In the genomic region with DNA sequence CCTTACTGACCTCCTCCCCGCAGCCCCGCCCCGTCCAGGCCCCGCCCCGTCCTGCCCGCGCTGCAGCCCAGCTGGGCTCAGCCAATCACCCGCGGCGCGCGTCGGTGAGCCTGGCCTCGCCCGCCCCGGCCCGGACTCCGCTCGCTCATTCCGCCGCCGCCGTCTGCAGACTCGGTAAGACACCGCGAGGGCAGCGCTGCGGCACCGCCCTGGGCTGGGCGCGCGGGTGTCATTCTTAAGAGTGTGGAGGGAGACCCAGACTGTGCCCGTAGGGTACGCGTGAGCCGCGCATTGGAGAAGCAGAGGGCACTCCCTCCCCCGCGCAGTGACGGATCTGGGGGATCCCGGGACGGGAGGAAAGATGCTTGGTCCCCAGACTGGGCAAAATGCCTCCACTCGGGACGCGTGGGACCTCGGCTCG, we compare ENCODE assay signal across 8 mouse cellular contexts. TPM values are rescaled to one million over a fixed set of nuclear protein-coding genes. Genes with fewer than 3 reads are reported as not detected.
DNase-seq lines count a peak whose midpoint lies in the region; ATAC-seq and TF ChIP-seq lines count a peak whose summit lies in the region.

No protein-coding gene starts in this region.

- peak overlapping the region; percentile 7; the same call in 1 of the 2 replicates for H3K27ac ChIP-seq in embryonic facial prominence, embryonic 10.5 days (replicated peaks)
- H3K27ac ChIP-seq in intestine, postnatal 0 days (ENCODE audit: low read depth, low read length): peak overlapping the region; percentile 92
- H3K27ac ChIP-seq in limb, embryonic 15.5 days: peak overlapping the region; percentile 59; the same call in 1 of the 2 replicates
- H3K27ac ChIP-seq in midbrain, embryonic 16.5 days (ENCODE audit: low read length): peak overlapping the region; percentile 50; the same call in 1 of the 2 replicates

- H3K9me3 ChIP-seq in embryonic facial prominence, embryonic 10.5 days: no peaks in the 10 kb centered on the region
- H3K9me3 ChIP-seq in intestine, postnatal 0 days (ENCODE audit: control insufficient read depth): no peaks in the 10 kb centered on the region
- no peaks in the 10 kb centered on the region for H3K9me3 ChIP-seq in limb, embryonic 15.5 days
- no peaks in the 10 kb centered on the region for H3K9me3 ChIP-seq in midbrain, embryonic 16.5 days (replicated peaks; ENCODE audit: control insufficient read depth, low read length, poor library complexity, severe bottlenecking)

- peaks cover 44% of the 10 kb centered on the region for H3K4me1 ChIP-seq in embryonic facial prominence, embryonic 10.5 days
- H3K4me1 ChIP-seq in intestine, postnatal 0 days (replicated peaks; ENCODE audit: control insufficient read depth, insufficient read depth, low read length): peaks cover 23% of the 10 kb centered on the region
- peaks cover 40% of the 10 kb centered on the region for H3K4me1 ChIP-seq in limb, embryonic 15.5 days
- peaks cover 32% of the 10 kb centered on the region for H3K4me1 ChIP-seq in midbrain, embryonic 16.5 days (ENCODE audit: control insufficient read depth, insufficient read depth, low read length)

- TF ChIP-seq CTCF in intestine, postnatal 0 days (IDR thresholded peaks at IDR 0.05; ENCODE audit: low read depth): no peak

- peak; percentile 85 for DNase-seq in 3134 (ENCODE audit: extremely low read depth, insufficient read length, low spot score)
- DNase-seq in adrenal gland, postnatal 14 days: peak; percentile 96
- peak; percentile 89 for DNase-seq in embryonic facial prominence, embryonic 10.5 days (ENCODE audit: low spot score)
- peak; percentile 88 to 89 for DNase-seq in spleen, postnatal 14 days (ENCODE audit: low spot score in 2 of 2)

- WGBS in embryonic facial prominence, embryonic 10.5 days: 2% methylated on average over 47 of the region's 47 CpGs
- 1% methylated on average over 47 of the region's 47 CpGs for WGBS in intestine, postnatal 0 days
- WGBS in limb, embryonic 15.5 days: under 1% methylated on average over 43 of the region's 47 CpGs
- 1% methylated on average over 46 of the region's 47 CpGs for WGBS in midbrain, embryonic 16.5 days

- H3K27me3 ChIP-seq in embryonic facial prominence, embryonic 10.5 days (replicated peaks; ENCODE audit: low read depth, poor library complexity, severe bottlenecking): peaks cover 80% of the 10 kb centered on the region
- no peaks in the 10 kb centered on the region for H3K27me3 ChIP-seq in intestine, postnatal 0 days (replicated peaks; ENCODE audit: control insufficient read depth, insufficient read depth, low read length)
- peaks cover 17% of the 10 kb centered on the region for H3K27me3 ChIP-seq in limb, embryonic 15.5 days
- H3K27me3 ChIP-seq in midbrain, embryonic 16.5 days (ENCODE audit: control insufficient read depth, insufficient read depth, low read depth, low read length): peaks cover 20% of the 10 kb centered on the region

- H3K36me3 ChIP-seq in embryonic facial prominence, embryonic 10.5 days (replicated peaks): no peaks in the 10 kb centered on the region
- no peaks in the 10 kb centered on the region for H3K36me3 ChIP-seq in intestine, postnatal 0 days (ENCODE audit: control insufficient read depth, insufficient read depth)
- no peaks in the 10 kb centered on the region for H3K36me3 ChIP-seq in limb, embryonic 15.5 days
- H3K36me3 ChIP-seq in midbrain, embryonic 16.5 days (ENCODE audit: control insufficient read depth, insufficient read depth, low read length): no peaks in the 10 kb centered on the region

- peak overlapping the region; percentile 86 for H3K9ac ChIP-seq in intestine, postnatal 0 days (ENCODE audit: low read depth, low read length)
- peak overlapping the region; percentile 50 for H3K9ac ChIP-seq in limb, embryonic 15.5 days
- peak overlapping the region; percentile 66 for H3K9ac ChIP-seq in midbrain, embryonic 16.5 days (ENCODE audit: low read depth, low read length)

- peak; percentile 44 for ATAC-seq in granulocyte monocyte progenitor cell, adult 5-6 weeks (replicated peaks; ENCODE audit: poor library complexity, severe bottlenecking)
- peak; percentile 71 for ATAC-seq in intestine, postnatal 0 days
- ATAC-seq in limb, embryonic 15.5 days (ENCODE audit: insufficient number of reproducible peaks, low FRiP score, low TSS enrichment, low read depth): peak; percentile 81
- peak; percentile 66 for ATAC-seq in midbrain, embryonic 16.5 days

- peak overlapping the region; percentile 61 for H3K4me3 ChIP-seq in embryonic facial prominence, embryonic 10.5 days
- peak overlapping the region; percentile 83 for H3K4me3 ChIP-seq in intestine, postnatal 0 days (ENCODE audit: low read depth, low read length)
- peak overlapping the region; percentile 67 for H3K4me3 ChIP-seq in limb, embryonic 15.5 days
- H3K4me3 ChIP-seq in midbrain, embryonic 16.5 days (ENCODE audit: low read depth, low read length): peak overlapping the region; percentile 50

- H3K4me2 ChIP-seq in intestine, postnatal 0 days (replicated peaks; ENCODE audit: low read depth): peak overlapping the region; percentile 94
- peak overlapping the region; percentile 99 for H3K4me2 ChIP-seq in limb, embryonic 15.5 days
- peak overlapping the region; percentile 89 for H3K4me2 ChIP-seq in midbrain, embryonic 16.5 days (ENCODE audit: low read length)

RNA-seq across cellular contexts. Expression of a gene that starts 1.1 kb away (rescaled TPM):
- total RNA-seq in adrenal gland, postnatal 14 days (2021): 274 and 315 TPM in 2 replicates
- 4.5 and 5.7 TPM in 2 replicates for polyA plus RNA-seq in embryonic facial prominence, embryonic 10.5 days (2016; fragmentation: Nextera tagmentation; extraction: Ambion mirVana)
- total RNA-seq in granulocyte monocyte progenitor cell, adult 5-6 weeks (2014; fragmentation: Nextera tagmentation): 49.3 and 54.8 TPM in 2 replicates
- total RNA-seq in granulocyte monocyte progenitor cell, adult 5-6 weeks (2017): 31.6 and 36.8 TPM in 2 replicates
- polyA plus RNA-seq in intestine, postnatal 0 days (2015; fragmentation: Nextera tagmentation; extraction: Ambion mirVana): 104 and 105 TPM in 2 replicates
- 18.3 and 19.6 TPM in 2 replicates for polyA plus RNA-seq in limb, embryonic 15.5 days (2015; fragmentation: Nextera tagmentation; extraction: Ambion mirVana)
- polyA plus RNA-seq in midbrain, embryonic 16.5 days (2015; fragmentation: Nextera tagmentation; extraction: Ambion mirVana): 14.9 and 15.1 TPM in 2 replicates

RNA-seq across cellular contexts. Expression of a gene that starts 40.4 kb away (rescaled TPM):
- total RNA-seq in adrenal gland, postnatal 14 days (2021): 5.7 and 6.8 TPM in 2 replicates
- 12.3 and 13.8 TPM in 2 replicates for polyA plus RNA-seq in embryonic facial prominence, embryonic 10.5 days (2016; fragmentation: Nextera tagmentation; extraction: Ambion mirVana)
- 2.9 and 6.4 TPM in 2 replicates for total RNA-seq in granulocyte monocyte progenitor cell, adult 5-6 weeks (2014; fragmentation: Nextera tagmentation)
- total RNA-seq in granulocyte monocyte progenitor cell, adult 5-6 weeks (2017): 4.8 and 6.8 TPM in 2 replicates
- 3.2 and 3.7 TPM in 2 replicates for polyA plus RNA-seq in intestine, postnatal 0 days (2015; fragmentation: Nextera tagmentation; extraction: Ambion mirVana)
- polyA plus RNA-seq in limb, embryonic 15.5 days (2015; fragmentation: Nextera tagmentation; extraction: Ambion mirVana): 10.4 and 10.5 TPM in 2 replicates
- 10.8 and 11.2 TPM in 2 replicates for polyA plus RNA-seq in midbrain, embryonic 16.5 days (2015; fragmentation: Nextera tagmentation; extraction: Ambion mirVana)

RNA-seq across cellular contexts. Expression of a gene that starts 40.5 kb away (rescaled TPM):
- 82.6 and 91.7 TPM in 2 replicates for total RNA-seq in adrenal gland, postnatal 14 days (2021)
- polyA plus RNA-seq in embryonic facial prominence, embryonic 10.5 days (2016; fragmentation: Nextera tagmentation; extraction: Ambion mirVana): 143 and 148 TPM in 2 replicates
- total RNA-seq in granulocyte monocyte progenitor cell, adult 5-6 weeks (2014; fragmentation: Nextera tagmentation): 72.9 and 97.5 TPM in 2 replicates
- total RNA-seq in granulocyte monocyte progenitor cell, adult 5-6 weeks (2017): 91.3 and 123 TPM in 2 replicates
- polyA plus RNA-seq in intestine, postnatal 0 days (2015; fragmentation: Nextera tagmentation; extraction: Ambion mirVana): 69.1 and 75.1 TPM in 2 replicates
- polyA plus RNA-seq in limb, embryonic 15.5 days (2015; fragmentation: Nextera tagmentation; extraction: Ambion mirVana): 108 and 118 TPM in 2 replicates
- 90.5 and 93.9 TPM in 2 replicates for polyA plus RNA-seq in midbrain, embryonic 16.5 days (2015; fragmentation: Nextera tagmentation; extraction: Ambion mirVana)

Comparison
In these comparisons a context has a peak if more than half of its experiments do, and no peak if none do; other contexts are left out.
1. Peak in every context shown above with its lines: DNase-seq, ATAC-seq, H3K4me3 ChIP-seq and H3K27ac ChIP-seq.
2. H3K27ac ChIP-seq: peak in every context shown above with its lines; median percentile 92 in intestine, postnatal 0 days; 59 in limb, embryonic 15.5 days; 50 in midbrain, embryonic 16.5 days; 7 in embryonic facial prominence, embryonic 10.5 days.